Mouse (Mus musculus): ENCODE measurements around the gene Pdp2. TPM values are rescaled to one million over a fixed set of nuclear protein-coding genes. Genes with fewer than 3 reads are reported as not detected.
"Not testable (repeated sequence)": the region's sequence is repeated elsewhere in the genome, so short reads cannot be mapped to it uniquely, and the experiment has no call there.

The Pdp2 gene
- total RNA-seq, 2 experiments from 2014 or later: 7.8 to 8.1 TPM

DNA sequence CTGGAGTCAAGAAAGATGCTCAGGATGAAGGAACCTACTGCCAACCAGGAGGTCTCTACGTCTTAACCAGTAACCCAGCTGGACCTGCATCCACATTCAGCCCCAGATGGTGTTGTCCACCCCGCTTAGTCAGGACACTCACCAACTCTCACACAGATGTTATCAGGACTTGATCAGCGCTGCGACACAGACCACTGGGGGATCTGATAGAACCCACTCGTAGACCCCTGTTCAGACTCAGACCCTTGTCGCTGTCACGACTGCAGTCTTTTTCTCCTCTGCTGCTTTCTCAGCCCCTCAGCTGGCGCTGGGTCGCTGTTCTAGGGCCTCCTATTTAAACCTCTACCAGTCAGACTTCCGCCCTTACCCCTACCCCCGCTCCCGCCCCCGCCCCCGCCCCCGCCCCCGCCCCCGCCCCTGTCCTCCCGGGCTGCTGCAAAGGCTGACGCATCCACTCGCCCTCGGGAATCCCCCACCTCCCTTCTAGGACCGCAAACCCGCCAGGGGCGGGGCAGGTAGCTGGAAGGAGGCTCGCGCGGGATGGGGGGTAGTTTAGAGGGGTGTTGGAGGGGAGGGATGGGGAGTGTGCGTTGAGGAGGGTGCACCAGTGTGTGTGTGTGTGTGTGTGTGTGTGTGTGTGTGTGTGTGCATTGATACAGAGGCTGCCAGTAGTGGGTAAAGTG lies 39.9 kb downstream of the Pdp2 start, which contains the start of gene Rrad:
TSS of gene Rrad (minus strand) at position 347 of the 683 bp plus-strand sequence.
- no peak for DNase-seq (ENCODE audit: extremely low spot score in 1 of 2, low spot score in 1 of 2)

DNA sequence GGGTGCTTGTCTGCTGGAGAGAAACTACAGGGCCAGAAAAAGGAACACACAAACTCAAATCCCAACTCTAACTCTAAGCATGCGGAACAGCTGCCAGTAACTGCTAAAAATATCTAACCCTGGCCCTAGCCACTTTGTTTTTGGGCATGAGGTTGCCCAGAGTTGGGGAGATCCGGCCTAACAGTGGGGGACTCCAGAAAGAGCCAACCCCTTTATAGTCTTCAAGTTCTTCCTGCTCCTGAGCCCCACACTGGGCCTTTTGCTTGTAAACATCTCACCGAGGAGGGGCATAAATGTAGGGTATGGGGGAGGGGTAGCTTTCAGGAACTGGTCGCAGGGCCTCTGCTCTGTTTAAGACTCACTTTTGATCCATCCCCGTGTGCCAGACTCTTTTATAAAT lies 40.7 kb downstream of the Pdp2 start:
- no peak for DNase-seq (ENCODE audit: extremely low spot score in 1 of 2, low spot score in 1 of 2)

- DNase-seq (ENCODE audit: extremely low spot score in 1 of 2, low spot score in 1 of 2): no peak
Measured at GRCm38 (mm10) chr8:104632486-104632885, 41.2 kb downstream of the Pdp2 start.

DNA sequence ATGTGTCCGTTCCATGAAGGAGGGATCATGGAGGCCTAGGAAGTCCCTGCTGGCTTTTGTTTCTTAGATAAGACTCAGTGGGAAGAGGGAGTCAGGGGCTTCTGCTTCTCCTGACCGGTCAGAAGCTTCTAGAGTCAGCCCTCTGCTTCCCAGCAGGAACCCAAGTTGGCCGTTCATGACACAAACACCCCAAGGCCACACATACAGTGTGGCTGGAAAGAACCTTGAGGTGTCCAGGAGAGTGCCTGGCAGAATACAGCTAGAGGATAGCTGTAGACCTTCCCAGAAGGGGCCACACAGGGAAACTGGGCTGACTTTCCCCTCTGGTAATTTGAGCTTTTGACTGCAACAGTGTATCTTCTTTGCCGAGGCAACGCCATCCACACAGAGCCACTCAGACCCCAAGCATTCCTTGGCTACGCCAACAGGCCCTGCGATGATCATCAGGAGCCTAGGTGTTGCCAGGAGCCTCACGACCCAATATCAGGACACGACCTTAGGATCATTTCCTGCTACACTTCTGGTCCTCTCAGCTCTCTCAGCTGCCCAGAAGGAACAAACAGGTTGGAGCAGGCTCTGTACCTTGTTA lies 42.0 kb downstream of the Pdp2 start:
- no peak for DNase-seq (ENCODE audit: extremely low spot score in 1 of 2, low spot score in 1 of 2)

DNA sequence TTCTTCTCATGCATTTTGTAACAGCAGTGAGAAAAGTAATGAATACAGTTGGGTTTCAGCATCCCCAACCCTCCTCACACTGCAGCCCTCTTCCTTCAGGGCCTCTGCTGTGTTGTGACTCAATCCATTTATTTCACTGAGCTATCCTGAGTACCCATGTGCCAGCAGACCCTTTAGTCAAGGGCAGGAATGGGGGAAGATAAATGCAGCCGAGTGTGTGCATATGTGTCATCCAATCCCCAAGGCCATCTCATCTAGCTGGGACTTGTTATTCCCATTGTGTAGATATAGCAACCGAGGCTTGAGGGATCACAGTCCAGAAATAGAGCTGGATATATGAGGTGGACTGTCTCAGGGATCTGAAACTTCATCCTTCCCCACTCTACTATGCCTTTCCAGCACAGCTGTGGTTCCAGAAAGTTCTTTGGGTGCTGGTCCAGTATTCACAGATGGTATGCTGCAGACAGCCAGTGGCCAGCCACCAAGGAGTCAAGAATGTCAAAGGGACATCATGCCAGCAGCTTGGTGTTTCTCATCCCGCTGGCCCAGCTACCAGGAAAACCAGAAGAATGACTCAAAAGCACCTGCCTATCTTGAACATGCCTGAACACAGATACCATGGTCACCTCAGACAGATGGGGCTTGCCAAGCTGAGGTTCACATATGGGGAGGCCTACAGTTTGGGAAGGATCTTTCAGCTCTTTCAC lies 43.9 kb downstream of the Pdp2 start:
- DNase-seq (ENCODE audit: extremely low spot score in 1 of 2, low spot score in 1 of 2): no peak

DNA sequence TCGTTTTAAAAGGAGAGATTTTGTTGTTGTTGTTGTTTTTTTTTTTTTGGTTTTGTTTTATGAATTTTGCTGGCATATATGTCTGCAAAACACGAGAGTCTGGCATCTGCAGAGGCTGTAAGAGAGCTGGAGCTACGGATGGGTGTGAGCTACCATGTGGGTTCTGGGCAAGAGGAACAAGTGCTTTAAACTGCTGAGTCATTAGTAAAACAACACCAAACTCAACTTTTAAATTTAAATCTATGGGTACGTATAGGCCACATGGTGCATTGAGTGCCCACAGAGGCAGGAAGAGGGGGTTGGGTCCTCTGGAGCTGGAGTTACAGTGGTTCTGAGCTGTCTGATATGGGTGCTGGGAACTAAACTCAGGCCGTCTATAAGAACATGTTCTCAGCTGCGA lies 46.8 kb downstream of the Pdp2 start:
- DNase-seq (ENCODE audit: extremely low spot score in 1 of 2, low spot score in 1 of 2): no peak

- DNase-seq (ENCODE audit: extremely low spot score in 1 of 2, low spot score in 1 of 2): peak in 1 of 2 experiments; percentile 0
Measured at GRCm38 (mm10) chr8:104640241-104640640, 49.0 kb downstream of the Pdp2 start.

DNA sequence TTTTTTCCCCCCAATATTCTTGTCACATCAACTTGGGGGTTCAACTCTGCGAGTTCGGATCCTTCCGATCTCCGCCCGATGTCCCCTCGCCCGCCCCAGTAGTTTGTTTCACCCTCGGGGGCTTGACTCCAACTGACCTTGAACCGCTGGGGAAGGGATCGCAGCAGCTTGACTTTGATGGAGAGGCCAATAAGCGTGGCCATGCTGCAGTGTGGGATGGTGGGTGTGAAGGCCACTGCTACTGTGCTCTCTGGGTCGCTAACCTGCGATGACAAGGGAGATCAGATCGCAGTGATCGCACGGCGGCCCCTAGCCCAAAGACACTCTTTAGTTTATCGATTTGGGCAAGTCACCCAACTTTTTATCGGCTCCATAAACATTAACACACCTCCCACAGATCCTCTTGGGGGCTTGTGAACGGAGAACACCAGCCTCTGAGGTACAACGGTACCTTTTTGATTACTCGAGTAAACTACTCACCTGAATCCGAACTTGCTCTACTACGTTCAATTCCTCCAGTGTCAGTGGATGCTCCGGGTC lies 49.6 kb downstream of the Pdp2 start:
- no peak for DNase-seq (ENCODE audit: extremely low spot score in 1 of 2, low spot score in 1 of 2)

DNA sequence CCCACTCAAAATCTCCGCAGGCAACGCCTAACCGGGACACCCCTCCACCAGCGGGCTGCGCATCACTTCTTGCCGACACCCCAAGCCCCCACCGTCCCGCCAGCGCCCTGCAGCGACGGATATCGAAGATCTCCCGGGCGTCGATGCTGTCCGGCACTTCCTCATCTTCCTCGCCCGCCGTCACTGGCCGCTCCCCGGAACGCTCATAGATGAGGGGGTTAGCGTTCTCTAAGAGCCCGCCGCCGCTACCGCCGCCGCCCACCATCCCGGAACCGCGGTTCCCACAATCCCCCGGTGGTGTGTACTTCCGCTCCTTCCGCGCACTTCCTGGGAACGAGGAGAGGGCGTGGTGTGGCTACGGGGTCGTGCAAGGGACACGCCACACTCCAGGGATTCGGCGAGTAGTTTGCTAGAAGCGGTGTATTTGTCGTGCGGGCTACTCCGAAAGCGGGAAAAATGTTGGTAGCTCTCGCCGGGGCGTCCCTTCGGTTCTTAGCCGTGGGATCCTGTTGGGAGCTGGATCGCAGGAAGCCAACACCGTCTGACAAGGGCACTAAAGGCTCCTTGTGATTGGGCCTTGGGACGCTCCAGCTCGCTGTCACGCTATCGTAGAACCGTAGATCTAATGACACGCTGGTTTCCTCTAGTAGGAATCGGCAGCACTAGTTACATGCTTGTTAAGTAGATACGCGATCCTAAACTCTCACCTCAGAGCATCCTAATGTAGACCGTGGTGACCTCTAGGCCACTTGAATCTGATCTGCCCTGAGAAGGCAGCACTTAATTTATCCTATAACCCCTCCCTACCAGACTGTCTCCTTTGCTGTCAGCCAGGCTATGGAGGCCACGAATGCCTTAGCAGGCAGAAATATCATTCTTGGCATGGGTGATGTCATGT lies 50.4 kb downstream of the Pdp2 start, which contains the start of gene Ciao2b:
TSS of gene Ciao2b (minus strand) at position 540 of the 898 bp plus-strand sequence.
- DNase-seq (ENCODE audit: extremely low spot score in 1 of 2, low spot score in 1 of 2): peak; percentile 79 to 81

DNA sequence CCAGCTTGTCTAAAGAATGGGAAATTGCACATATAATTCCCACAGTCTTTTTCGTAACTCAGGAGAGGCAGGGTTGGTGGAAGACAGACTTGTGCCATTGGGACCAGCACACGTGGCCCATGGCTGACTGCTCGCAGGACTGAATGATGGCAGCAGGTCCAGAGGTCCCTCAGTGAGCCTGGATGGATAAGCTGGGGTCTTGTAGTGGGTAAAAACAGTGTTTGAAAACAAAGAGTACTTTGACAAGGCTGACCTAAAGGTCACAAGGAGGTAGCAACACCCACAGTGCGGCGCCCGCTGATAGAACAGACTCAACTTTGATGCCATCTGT lies 51.0 kb downstream of the Pdp2 start:
- DNase-seq (ENCODE audit: extremely low spot score in 1 of 2, low spot score in 1 of 2): no peak

DNA sequence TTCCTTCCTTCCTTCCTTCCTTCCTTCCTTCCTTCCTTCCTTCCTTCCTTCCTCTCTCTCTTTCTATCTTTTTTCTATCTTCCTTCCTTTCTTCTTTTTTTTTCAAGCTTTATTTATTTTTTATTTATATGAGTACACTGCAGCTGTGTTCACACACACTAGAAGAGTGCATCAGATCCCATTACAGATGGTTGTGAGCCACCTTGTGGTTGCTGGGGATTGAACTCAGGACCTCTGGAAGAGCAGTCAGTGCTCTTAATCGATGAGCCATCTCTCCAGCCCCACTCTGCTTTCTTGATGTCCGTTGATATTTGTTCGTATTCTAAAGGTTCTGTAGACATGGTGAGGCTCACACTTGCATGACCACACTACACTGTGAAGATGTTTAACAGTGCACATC lies 52.9 kb downstream of the Pdp2 start:
- not testable (repeated sequence) for DNase-seq (ENCODE audit: extremely low spot score in 1 of 2, low spot score in 1 of 2)

Other genes with a start within 250 kb of the Pdp2 start
- gene Cmtm4, start 195.6 kb upstream of the Pdp2 start, total RNA-seq (2021): 10 to 100 TPM; 53.2 to 56.9 TPM
- 100 to 1,000 TPM; 234 to 270 TPM for gene Dync1li2, start 148.4 kb upstream of the Pdp2 start, total RNA-seq (2021)
- under 1 TPM; 0.57 to 0.80 TPM for gene Terb1, start 81.5 kb upstream of the Pdp2 start, total RNA-seq (2021)
- 10 to 100 TPM; 44.3 to 46.9 TPM for gene Nae1, start 56.8 kb upstream of the Pdp2 start, total RNA-seq (2021)
- gene Car7, start 56.8 kb upstream of the Pdp2 start, total RNA-seq (2021): 10 to 100 TPM; 14.8 to 26.6 TPM
- gene Cdh16, start 32.9 kb downstream of the Pdp2 start, total RNA-seq (2021): not detected
- gene Rrad, start 39.9 kb downstream of the Pdp2 start, total RNA-seq (2021): 1 to 10 TPM; 1.4 to 1.5 TPM
- 10 to 100 TPM; 24.9 to 35.8 TPM for gene Ciao2b, start 50.5 kb downstream of the Pdp2 start, total RNA-seq (2021)
- not detected for gene Ces2a, start 142.6 kb downstream of the Pdp2 start, total RNA-seq (2021)
- gene Ces2b, start 240.1 kb downstream of the Pdp2 start, total RNA-seq (2021): under 1 TPM; 0.16 to 0.30 TPM

Measured in layer of hippocampus, postnatal 25 days (tissue).